Mouse (Mus musculus): ENCODE measurements around the gene Dpp6. TPM values are rescaled to one million over a fixed set of nuclear protein-coding genes. Genes with fewer than 3 reads are reported as not detected.

The Dpp6 gene
- total RNA-seq, 2 experiments from 2014 or later = 5.0 to 7.1 TPM

DNA sequence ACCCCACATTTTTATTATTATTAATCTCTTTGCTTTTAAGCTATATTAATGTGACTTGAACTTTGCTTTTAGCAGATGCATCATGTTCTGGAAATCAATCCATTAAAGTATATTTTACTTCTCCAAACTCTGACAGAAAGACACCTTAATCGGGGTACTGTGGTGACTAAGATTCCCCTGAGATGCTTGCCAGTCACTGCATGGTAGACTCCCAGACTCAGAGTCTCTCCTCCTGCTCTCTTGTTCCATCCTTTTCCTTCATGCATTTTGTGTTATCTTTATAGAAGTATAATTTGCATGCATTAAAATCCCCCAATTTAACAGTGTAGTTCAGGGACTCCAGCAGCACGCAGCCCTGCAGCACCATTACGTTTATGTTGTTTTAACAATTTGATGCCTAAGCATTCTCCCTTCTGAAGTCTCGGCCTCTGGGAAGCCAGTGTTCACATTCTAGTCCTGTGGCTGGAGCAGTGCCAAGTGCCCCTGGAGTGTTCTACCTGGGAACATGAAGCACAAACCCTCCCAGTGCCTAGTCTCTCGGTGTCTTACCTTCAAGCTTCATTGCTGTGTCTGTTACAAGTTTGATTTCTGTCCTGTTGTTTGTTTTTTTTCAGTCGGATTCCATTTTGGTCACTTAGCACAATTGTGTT, 153.1 kb downstream of the Dpp6 start:
- DNase-seq = no peak

DNA sequence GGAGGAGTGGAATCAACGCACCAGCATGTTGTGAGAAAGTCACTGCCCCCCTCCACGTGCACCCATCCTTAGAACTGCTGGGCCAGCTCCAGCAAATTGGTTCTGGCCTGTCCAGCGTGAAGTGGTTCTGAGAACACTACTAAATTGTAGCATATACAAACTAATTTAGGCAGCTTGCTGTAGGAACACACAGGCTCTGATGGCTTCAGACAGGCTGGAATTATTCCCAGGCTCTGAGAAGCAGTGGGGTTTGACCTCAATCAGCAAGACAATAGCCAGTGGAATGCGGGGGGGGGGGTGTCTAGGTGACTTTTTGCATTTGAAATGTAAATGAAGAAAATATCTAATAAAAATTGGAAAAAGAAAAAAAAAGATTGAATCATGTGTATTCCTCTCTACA, 156.2 kb downstream of the Dpp6 start:
- no peak for DNase-seq

DNA sequence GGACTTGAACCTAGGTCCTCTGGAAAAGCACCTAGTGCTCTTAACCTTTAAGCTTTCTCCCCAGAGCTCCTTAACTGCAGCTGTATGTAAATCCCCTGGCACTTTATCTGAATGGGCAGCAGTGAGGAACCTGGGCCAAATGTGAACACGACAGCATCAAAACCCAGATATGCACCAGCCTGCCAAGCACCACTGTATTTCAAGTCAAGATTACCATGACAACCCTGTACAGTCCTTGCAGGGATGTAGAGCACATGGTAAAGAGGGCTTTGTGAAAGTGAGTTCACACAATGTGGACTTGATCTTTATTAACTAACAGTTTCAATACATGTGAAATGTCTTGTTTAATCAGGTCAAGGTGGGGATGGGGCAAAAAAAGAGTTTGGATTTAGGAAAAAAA, 162.3 kb downstream of the Dpp6 start:
- no peak for DNase-seq

DNA sequence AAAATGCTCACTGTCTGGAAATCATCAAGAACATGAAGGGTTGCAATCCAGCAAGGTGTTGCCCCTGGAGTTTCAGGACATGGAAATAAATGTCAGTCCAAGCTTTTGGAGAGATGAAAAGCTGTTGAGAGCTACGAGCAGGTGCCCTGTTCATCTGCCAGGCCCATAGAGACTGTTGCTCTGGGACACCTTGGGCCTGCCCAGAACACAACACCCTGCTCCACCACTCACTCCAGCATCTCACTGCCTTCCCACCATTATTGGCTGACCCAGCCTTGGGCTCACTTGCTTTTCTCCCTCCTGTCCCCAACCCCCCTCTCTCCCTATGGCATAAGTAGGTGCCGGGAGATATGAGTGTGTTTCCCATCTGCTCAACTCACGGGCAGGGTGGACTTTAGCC, 162.8 kb downstream of the Dpp6 start:
- DNase-seq = no peak

DNA sequence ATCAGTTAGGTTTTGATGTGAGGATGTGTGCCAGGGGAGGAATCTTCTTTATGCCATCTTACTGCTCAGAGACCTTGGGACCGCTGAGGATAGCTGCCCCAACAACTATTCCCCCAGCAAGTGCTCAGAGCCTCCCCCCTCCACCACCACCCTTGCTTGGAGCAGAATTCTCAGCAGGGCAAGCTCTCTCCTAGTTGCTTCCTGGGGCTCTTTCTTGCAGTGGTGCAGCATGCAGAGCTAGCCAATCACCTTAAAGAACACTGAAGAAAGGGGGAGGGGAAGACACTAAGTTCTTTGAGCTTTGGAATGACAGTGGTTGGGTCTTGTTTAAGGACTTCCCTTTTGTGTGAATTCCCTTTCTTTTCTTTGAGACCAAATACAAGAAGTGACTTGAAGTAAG, 168.1 kb downstream of the Dpp6 start:
- DNase-seq = no peak

DNA sequence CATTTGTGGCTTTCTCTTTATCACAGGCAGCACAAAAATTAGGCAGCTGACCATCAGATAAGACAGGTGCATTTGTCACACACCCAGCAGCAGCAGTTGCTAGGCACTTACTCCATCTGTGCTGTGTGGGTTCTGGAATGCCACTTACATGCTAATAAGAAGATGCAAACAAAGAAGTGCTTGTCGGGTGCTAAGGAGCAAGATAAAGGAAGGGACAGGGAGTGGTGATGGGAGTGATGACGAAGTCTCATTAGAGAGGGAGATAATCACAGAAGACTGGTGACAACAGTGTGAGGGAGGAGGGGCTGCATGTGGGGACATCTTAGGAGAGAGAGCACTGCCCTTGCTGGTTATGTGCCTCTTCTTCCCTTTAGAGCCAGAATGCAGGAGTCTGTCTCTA, 174.6 kb downstream of the Dpp6 start:
- DNase-seq = no peak

DNA sequence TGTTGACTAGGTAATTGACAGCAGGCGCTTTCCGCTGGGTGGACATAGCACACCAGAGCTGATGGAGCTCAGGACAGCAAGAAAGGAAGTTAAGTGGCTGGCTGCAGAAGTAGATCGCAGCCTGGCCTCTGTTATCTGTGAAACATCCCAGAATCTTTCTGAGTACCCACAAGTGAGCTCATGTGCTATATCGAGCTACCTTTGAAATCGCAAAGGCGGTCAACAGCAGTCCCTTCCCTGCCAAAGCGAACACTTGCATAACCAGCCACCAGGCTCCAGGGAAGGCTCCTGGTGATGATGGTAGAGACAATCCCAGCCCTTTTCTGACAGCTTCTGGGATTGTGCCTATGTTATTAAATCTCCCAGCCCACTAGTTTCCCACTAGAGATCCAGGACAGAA, 186.5 kb downstream of the Dpp6 start:
- no peak for DNase-seq

DNA sequence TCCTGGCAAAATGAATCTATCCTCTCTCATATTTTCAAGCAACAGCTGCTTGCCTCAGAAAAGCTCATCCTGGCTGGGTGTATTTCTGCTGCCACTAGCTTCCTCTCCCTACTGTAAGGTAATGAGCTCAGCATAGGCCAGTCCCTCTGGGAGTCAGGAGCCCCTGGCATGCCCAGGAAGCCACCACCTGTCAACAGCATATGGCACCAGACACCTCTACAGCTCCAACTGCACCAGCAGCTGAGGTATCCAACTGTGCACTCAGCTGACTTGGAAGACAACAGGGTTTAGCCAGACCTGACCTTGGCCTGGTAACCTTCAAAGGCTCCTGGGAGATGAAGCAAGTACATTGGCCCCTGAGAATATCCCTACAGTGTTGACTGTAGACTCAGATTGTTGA, 192.2 kb downstream of the Dpp6 start:
- DNase-seq = no peak

DNA sequence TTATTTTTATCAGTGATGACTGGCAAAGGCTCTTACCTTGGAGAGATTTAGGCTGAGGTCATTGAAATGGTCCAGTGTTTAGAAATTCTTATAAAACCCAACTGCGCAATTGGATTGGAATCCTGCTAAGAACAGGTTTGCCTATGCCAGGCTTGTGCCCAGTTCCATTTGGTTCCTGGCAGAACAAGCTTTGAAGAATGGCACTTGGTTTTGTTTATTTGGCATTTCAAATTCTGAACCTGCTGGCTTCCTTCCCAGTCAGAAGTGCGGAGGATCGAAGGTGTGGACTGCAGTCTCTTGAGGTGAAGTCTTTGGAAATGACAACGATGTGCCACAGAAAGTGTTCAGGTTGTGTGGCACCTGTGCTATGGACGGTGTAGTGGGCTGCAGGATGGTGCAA, 193.6 kb downstream of the Dpp6 start:
- DNase-seq = no peak

DNA sequence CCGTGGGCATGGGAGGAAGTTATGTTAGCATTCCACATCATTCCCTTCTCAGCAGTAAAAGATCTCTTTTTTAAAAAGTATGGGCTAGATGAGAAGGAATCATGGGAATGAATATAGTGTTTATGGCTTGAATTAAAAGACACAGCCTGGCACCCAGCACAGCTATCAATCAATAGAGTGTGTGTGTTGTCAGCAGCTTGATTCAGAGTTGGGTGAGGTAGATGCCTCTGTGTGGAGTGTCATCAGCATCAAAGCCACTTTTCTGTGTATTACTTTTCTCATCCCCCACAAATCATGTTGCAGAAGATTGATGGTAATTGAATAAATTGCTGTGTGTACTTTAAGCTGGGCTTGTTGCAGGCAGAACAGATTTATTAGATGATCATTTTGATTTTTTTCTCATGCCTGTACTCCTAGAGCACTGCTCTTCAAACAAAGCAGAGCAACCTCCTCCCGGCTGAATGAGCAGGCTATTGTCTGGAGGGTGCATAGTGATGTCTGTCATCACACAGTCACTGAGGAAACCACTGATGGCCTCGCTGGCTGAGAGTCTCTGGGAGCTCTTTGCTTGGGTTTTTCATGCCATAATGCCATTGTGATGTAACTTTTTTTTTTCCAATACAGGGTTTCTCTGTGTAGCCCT, 201.4 kb downstream of the Dpp6 start:
- no peak for DNase-seq

DNA sequence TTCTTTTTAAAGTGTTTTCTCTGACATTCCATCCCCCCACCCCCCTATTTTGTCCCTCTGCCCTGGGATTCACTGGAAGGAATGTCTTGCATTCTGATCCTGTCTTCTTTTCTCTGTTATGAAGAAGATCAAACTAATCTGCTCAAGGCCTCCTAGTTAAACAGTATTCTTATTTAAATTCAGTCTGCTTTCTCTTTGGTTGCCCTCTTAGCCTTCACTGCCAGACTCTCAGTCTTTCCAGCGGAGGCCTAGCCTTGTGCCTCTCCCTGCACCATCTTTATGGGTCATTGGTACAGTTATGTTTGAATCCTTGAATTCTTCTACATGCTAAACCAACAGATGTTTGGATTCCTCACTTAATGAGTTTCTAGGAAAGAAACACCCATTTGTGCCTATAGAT, 211.6 kb downstream of the Dpp6 start:
- no peak for DNase-seq

DNA sequence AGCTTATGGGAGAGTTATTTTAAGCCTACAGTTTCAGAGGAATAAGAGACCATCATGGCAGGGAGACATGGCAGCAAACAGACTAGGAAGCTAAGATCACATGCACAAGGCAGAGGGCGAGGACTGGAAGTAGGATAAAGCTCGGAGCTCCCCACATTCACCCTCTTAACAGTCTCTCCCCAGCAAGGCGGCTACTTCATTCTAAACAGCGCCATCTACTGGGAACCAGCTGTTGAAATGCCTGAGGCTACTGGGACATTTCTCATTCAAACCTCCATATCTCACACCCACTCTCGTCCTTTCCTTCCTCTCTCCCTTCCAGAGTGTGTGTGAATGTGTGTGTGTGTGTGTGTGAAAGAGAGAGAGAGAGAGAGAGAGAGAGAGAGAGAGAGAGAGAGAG, 212.8 kb downstream of the Dpp6 start:
- DNase-seq = peak; percentile 31

DNA sequence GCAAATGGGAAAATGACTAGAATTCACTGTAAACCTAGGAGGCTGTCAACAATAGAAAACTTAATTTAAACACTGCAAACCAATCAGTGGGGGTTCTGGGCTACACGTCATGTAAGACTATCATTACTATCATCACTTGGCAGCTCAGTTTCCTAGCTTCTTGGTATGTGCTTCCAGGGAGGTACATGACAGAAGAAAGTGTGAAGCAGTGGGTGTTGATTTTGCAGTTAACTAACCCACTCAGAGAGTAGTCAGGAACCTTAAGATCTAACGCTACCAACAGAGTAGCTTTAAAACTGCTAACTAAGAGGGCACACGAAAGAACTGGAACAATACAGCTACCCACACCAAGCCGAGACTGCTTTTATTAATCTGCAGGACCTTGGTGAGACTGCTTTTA, 217.9 kb downstream of the Dpp6 start:
- DNase-seq = no peak

DNA sequence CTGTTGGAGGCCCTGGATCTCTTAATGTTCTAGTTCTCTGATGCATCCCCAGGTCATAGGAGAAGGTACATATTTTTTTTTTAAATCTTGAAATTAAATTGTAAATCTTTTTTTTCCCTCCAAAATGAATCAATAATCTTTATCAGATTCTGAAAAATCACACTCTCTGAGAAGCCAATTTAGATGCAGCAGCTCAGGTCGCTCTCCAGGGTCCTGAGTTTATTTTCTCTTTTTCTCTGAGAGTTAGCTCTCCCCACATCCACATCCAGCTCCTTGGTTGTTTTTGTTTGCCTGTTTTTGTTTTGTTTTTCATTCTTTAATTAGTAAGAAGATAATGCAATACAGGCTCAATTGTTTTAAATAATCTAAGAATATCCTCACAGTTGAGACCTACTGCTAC, 218.3 kb downstream of the Dpp6 start:
- DNase-seq = peak; percentile 9

DNA sequence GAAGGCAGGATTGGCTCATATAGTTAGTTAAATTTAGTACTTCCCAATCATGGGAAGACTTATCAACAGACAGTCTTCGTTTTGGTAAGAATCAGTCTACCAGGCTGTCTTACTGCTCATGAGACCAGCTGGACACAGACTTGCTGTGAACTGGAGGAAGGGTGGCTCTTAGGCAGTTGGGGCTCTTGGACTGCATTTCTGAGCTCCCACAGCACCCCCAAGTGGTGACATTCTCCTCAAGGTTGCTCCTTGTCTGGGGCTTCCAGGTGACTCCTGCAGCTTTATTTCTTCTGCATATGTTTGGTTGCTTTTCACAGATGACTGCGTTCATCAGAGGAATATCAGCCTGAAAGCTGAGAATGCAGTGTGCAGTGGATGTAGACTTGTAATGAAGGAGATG, 218.9 kb downstream of the Dpp6 start:
- peak; percentile 17 for DNase-seq

DNA sequence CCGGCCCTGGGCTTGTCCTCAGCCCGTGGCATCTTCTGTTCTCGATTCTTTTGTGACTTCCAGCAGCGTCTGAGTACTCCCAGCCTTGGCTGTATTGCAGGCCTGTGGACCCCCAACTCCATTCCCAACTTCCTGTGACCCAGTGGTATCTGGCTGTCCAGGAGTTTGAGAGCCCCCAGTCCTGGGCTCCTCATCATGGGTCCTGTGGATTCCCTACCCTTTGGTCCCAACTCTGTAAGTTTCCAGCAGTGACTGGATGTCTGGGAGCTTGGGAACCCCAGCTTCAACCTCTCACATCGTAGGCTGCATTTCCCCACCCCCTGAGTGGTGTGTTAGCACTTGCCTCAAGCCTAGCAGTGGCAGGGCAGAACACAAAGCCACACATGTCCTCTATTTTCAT, 220.8 kb downstream of the Dpp6 start:
- DNase-seq = no peak

DNA sequence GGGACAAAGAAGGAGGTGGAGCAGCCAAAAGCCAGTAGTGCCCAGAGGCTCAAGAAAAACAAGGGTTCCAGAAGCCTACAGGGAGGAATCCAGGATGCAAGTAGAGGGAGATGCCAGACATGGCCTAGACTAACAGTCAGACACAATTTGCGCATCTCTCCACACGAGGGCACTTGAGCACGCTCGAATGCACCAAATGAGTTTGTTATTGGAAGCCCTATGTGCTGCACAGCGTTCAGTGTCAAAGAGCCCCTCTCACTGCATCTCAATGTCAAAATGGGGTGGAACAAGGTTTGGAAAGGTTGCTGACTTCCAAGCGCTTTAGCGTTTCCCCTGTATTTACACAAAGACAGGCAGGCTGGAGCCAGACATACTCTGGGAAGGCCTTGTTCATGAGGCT, 231.2 kb downstream of the Dpp6 start:
- DNase-seq = peak; percentile 13

DNA sequence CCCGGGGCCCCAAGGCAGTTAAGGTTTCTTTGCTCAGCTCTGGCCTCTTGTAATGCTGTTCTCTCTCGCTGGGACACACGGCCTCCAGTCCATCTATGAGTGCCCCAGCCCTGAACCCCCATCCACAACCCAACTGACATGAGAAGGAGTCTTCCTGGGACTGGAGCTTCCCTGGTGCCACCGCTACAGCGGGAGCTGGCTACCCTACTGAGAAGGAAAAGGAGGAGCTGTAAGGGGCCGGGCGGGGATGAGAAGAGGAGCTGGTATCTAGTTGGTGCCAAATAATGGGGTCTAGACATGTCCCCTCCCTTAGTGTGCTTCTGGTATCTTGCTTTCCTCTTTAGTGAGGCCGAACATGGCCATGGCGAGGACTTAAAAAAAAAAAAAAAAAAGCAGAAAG, 231.9 kb downstream of the Dpp6 start:
- DNase-seq = no peak

DNA sequence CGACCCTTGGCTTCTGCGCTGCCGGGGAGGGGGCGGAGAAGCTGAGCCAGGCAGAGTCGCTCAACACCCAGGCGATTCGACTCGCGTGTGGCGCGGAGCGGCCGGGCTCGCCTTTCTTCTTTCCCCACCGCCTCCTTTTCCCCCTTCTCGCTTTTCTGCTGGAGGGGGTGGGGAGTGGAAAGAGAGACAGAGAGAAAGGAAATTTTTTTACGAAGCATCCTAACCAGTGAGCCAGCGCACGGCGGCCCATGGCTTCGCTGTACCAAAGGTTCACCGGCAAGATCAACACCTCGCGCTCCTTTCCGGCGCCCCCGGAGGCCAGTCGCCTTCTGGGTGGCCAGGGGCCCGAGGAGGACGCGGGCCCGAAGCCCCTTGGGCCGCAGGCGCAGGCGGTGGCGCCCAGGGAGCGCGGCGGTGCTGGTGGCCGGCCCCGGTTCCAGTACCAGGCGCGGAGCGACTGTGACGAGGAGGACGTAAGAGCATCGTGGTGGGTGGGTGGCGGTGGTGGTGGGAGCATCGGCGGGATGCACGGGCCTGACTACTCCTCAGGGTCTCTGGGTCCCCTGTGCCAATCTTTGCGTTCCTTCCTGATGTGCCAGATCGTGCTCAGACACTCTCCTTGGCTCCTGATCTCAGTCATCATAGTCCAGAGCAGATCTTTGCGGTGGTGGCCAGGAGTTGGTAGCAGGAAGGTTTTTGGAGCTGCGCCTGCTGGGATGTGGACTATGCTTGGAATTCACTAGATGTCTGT, 232.5 kb downstream of the Dpp6 start:
- no peak for DNase-seq

DNA sequence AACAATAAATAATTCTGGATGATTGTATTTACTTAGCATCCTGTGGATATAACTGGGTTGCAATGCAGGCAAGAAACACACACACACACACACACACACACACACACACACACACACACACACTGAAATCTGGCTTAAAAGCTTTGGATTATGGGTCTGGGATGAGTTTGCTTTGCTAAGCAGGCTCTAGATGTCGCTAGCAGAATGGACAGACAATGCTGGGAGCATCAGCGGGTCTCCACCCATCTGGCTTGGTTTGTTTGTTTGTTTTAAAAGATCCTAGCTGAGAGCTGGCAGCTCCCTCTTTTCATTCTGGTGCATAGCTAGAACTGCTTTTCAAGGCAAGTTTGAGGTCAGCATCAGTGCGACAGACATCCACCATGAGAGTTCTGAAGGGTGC, 234.2 kb downstream of the Dpp6 start:
- DNase-seq = no peak

DNA sequence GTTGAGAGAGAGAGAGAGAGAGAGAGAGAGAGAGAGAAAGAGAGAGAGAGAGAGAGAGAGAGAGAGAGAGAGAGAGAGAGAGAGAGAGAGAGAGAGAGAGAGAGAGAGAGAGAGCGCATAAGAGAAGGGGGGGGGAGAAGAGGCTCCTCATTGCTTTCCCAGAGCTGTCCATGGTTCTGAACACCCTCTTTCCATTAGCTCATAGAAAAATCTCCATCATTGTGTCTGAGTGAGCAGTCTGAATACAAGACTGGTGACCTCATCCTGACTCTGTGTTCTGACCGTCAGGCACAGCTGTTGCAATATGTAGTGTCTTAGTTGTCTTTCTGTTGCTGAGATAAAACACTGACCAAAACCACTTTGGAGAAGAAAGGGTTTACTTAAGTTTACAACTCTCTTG, 235.4 kb downstream of the Dpp6 start:
- DNase-seq = peak; percentile 47

DNA sequence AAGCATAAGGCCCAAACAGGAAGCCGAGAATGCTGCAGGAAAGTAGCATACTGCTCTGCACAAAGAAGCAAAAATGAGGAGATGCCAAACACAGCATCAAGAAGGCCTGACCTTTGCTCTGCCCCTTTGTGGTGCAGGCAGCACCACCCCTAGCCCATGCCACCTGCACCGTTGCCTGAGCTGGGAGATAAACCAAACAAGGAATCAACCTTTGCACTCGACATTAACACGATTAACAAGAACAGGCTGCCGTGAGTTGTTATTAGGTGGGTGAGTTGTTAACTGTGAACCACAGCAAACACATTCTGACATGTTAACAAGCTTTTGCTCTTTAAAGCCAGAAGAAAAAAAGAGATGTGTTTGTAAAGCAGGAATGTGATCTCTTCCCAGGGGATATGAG, 239.4 kb downstream of the Dpp6 start:
- no peak for DNase-seq

DNA sequence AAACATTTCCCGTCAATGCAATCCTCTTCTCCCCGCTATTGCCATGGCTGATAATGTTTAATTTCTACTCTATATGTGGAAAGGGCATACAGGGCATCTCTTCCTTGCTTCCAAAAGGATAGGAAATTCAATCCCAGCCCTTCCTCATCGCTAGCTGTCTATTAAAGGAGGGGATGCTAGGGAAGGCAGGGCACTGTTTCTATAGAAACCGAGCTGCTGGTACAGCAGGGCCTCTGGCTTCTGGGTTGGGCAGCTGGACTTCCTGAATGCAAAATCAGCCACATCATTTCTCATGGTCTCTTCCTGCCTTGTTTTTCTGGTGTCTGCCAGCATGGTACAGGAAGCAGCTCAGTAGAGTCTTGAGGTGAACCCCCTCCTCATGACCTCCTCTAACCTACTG, 243.1 kb downstream of the Dpp6 start:
- no peak for DNase-seq

DNA sequence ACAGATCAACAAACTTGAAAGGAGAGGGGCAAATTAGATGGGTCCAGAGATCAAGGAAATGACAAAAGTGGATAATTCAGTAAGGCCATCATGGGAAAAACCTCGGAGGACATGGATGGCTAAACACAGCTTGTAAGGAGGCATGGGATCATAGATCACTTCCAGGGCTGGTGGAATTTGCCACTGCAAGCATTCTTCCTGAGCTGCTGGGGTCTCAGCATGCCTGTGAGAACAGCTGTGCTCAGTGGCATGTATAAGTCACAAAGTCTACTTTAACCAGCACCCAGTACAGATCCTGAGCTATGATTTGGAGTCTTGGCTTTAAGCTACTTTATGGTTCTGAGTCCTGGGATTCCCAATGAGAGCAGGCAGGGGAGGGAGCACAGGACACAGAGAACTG, 246.9 kb downstream of the Dpp6 start:
- DNase-seq = no peak

All from adrenal gland, postnatal 10 days (tissue).